Mouse (Mus musculus) lung, adult 2 months (tissue): Measurements from ENCODE around the gene Gm49416.
A peak's percentile ranks its signal among the peaks of the same experiment; 100 is the strongest.

ENCODE experiments used
- CTCF ChIP-seq: fragments of 200-500 bp; IDR thresholded peaks from 2 replicates; pipeline ENCODE4 v1.5.1; 2011; ENCODE audit warnings: mild to moderate bottlenecking, low read length, control low read depth; ENCODE audit not compliant: insufficient read depth
- POLR2A ChIP-seq: fragments of 200-500 bp; IDR thresholded peaks from 2 replicates; pipeline ENCODE4 v1.6.1; 2011; ENCODE audit warnings: low read depth, mild to moderate bottlenecking, control low read depth, low read length, borderline replicate concordance; ENCODE audit errors: extremely low read depth

GRCm38 (mm10) chr19:8897865-8898495, 9.3 kb downstream of the Gm49416 start, which contains the start of gene Ganab:
- peak; percentile 87; the same call in 1 of the 2 replicates for TF ChIP-seq POLR2A
- TF ChIP-seq CTCF: no peak
